Mouse (Mus musculus) kidney, embryonic 14.5 days (tissue): ENCODE measurements around the gene Arhgap21. TPM values are rescaled to one million over a fixed set of nuclear protein-coding genes. Genes with fewer than 3 reads are reported as not detected.

Experiments used
- ATAC-seq: fragments of 200-750 bp; cut with Nextera tagmentation; 2 replicates; pipeline ENCODE4 v1.8.0; 2017; ENCODE audit warnings: moderate number of reproducible peaks, mild to moderate bottlenecking, moderate TSS enrichment, moderate library complexity; ENCODE audit not compliant: low FRiP score, low TSS enrichment
- H3K27ac ChIP-seq: fragments of 300-500 bp; sonication (generic); 2 replicates; pipeline ENCODE4 v1.5.1; 2014; ENCODE audit warnings: low read depth, mild to moderate bottlenecking, low read length, moderate library complexity, mixed read lengths
- H3K27me3 ChIP-seq: fragments of 300-500 bp; sonication (generic); 2 replicates; pipeline ENCODE4 v1.6.1; 2014; ENCODE audit warnings: mild to moderate bottlenecking, low read length; ENCODE audit not compliant: control insufficient read depth, insufficient read depth
- H3K36me3 ChIP-seq: fragments of 300-500 bp; sonication (generic); 2 replicates; pipeline ENCODE4 v1.6.1; 2014; ENCODE audit warnings: low read length, mixed read lengths; ENCODE audit not compliant: control insufficient read depth, insufficient read depth
- H3K4me1 ChIP-seq: fragments of 300-500 bp; sonication (generic); 2 replicates; pipeline ENCODE4 v1.6.1; 2014; ENCODE audit warnings: low read length, mixed read lengths; ENCODE audit not compliant: control insufficient read depth, insufficient read depth
- H3K4me2 ChIP-seq: fragments of 300-500 bp; sonication (generic); replicated peaks from 2 replicates; pipeline ENCODE4 v1.6.1; 2014; ENCODE audit warnings: low read depth, mild to moderate bottlenecking, low read length
- H3K4me3 ChIP-seq: fragments of 300-500 bp; sonication (generic); 2 replicates; pipeline ENCODE4 v1.5.1; 2014; ENCODE audit warnings: mild to moderate bottlenecking, low read length
- H3K9ac ChIP-seq: fragments of 300-500 bp; sonication (generic); 2 replicates; pipeline ENCODE4 v1.6.1; 2014; ENCODE audit warnings: low read depth, mild to moderate bottlenecking, low read length, moderate library complexity
- H3K9me3 ChIP-seq: fragments of 300-500 bp; sonication (generic); 2 replicates; pipeline ENCODE4 v1.6.1; 2016; ENCODE audit warnings: low read length; ENCODE audit not compliant: control insufficient read depth
- WGBS: fragments of 180-500 bp; shearing (Covaris S2); extraction: QIAGEN DNeasy Blood & Tissue Kit; methylation state at CpG from one replicate; pipeline ENCODE4 v1.1.7; 2014; 5-methylcytosine and 5-hydroxymethylcytosine counted together
- polyA plus RNA-seq: library from polyadenylated mRNA; unstranded; fragments of >200 nt; fragmentation: Nextera tagmentation; extraction: Ambion mirVana; gene quantifications from 2 replicates; pipeline ENCODE4 v1.2.1, GENCODE M21; 2014

Gene Arhgap21
- polyA plus RNA-seq, 1 experiment from 2014 or later: 15.9 TPM

GRCm38 (mm10) chr2:20914531-20915320, 54.0 kb downstream of the Arhgap21 start:
- no peak overlapping the region for H3K4me3 ChIP-seq
- no peak overlapping the region for H3K27ac ChIP-seq
- WGBS: 87% methylated on average over 10 of the region's 10 CpGs
- no peak for ATAC-seq
- no peak overlapping the region for H3K9ac ChIP-seq
- H3K9me3 ChIP-seq: no peaks in the 10 kb centered on the region
- H3K4me2 ChIP-seq: no peak overlapping the region
- H3K4me1 ChIP-seq: no peaks in the 10 kb centered on the region
- H3K27me3 ChIP-seq: no peaks in the 10 kb centered on the region
- H3K36me3 ChIP-seq: no peaks in the 10 kb centered on the region; the same call in 1 of the 2 replicates

- Histone ChIP-seq H3K27ac (no peak overlapping the region), H3K36me3 (no peaks in the 10 kb centered on the region; the same call in 1 of the 2 replicates), H3K27me3 (no peaks in the 10 kb centered on the region), H3K4me2 (no peak overlapping the region), H3K9ac (no peak overlapping the region), H3K4me1 (no peaks in the 10 kb centered on the region), H3K9me3 (no peaks in the 10 kb centered on the region), H3K4me3 (no peak overlapping the region)
- WGBS: 97% methylated on average over 1 of the region's 1 CpGs
- no peak for ATAC-seq
Observed at GRCm38 (mm10) chr2:20913019-20913415, 55.7 kb downstream of the Arhgap21 start.

- Histone ChIP-seq H3K4me1 (no peaks in the 10 kb centered on the region), H3K4me2 (no peak overlapping the region), H3K9me3 (no peaks in the 10 kb centered on the region), H3K36me3 (no peaks in the 10 kb centered on the region; the same call in 1 of the 2 replicates), H3K27me3 (no peaks in the 10 kb centered on the region), H3K4me3 (no peak overlapping the region), H3K27ac (no peak overlapping the region), H3K9ac (no peak overlapping the region)
- no peak for ATAC-seq
- WGBS: 84% methylated on average over 11 of the region's 11 CpGs
Observed at GRCm38 (mm10) chr2:20912348-20913018, 56.2 kb downstream of the Arhgap21 start.

GRCm38 (mm10) chr2:20910446-20910845, 58.2 kb downstream of the Arhgap21 start:
- H3K36me3 ChIP-seq: no peaks in the 10 kb centered on the region; the same call in 1 of the 2 replicates
- H3K4me2 ChIP-seq: no peak overlapping the region
- no peak for ATAC-seq
- no peaks in the 10 kb centered on the region for H3K9me3 ChIP-seq
- no peaks in the 10 kb centered on the region for H3K4me1 ChIP-seq
- no peak overlapping the region for H3K4me3 ChIP-seq
- no peak overlapping the region for H3K9ac ChIP-seq
- WGBS: 92% methylated on average over 3 of the region's 3 CpGs
- no peaks in the 10 kb centered on the region for H3K27me3 ChIP-seq
- no peak overlapping the region for H3K27ac ChIP-seq

GRCm38 (mm10) chr2:20909404-20909803, 59.3 kb downstream of the Arhgap21 start:
- H3K9ac ChIP-seq: no peak overlapping the region
- no peaks in the 10 kb centered on the region for H3K4me1 ChIP-seq
- no peak overlapping the region for H3K4me2 ChIP-seq
- no peaks in the 10 kb centered on the region for H3K27me3 ChIP-seq
- no peaks in the 10 kb centered on the region for H3K9me3 ChIP-seq
- no peak for ATAC-seq
- no peak overlapping the region for H3K4me3 ChIP-seq
- WGBS: 77% methylated on average over 7 of the region's 7 CpGs
- no peaks in the 10 kb centered on the region; the same call in 1 of the 2 replicates for H3K36me3 ChIP-seq
- H3K27ac ChIP-seq: no peak overlapping the region

- no peak overlapping the region for H3K4me2 ChIP-seq
- H3K9ac ChIP-seq: no peak overlapping the region
- no peaks in the 10 kb centered on the region for H3K4me1 ChIP-seq
- WGBS: 79% methylated on average over 3 of the region's 3 CpGs
- no peaks in the 10 kb centered on the region for H3K27me3 ChIP-seq
- H3K9me3 ChIP-seq: no peaks in the 10 kb centered on the region
- no peak overlapping the region for H3K4me3 ChIP-seq
- H3K27ac ChIP-seq: no peak overlapping the region
- no peak for ATAC-seq
- no peaks in the 10 kb centered on the region; the same call in 1 of the 2 replicates for H3K36me3 ChIP-seq
Observed at GRCm38 (mm10) chr2:20907291-20907690, 61.4 kb downstream of the Arhgap21 start.

- 91% methylated on average over 8 of the region's 8 CpGs for WGBS
- H3K36me3 ChIP-seq: no peaks in the 10 kb centered on the region
- H3K4me3 ChIP-seq: no peak overlapping the region
- H3K9me3 ChIP-seq: no peaks in the 10 kb centered on the region
- ATAC-seq: no peak
- no peak overlapping the region for H3K9ac ChIP-seq
- H3K4me2 ChIP-seq: no peak overlapping the region
- H3K4me1 ChIP-seq: no peaks in the 10 kb centered on the region
- no peak overlapping the region for H3K27ac ChIP-seq
- no peaks in the 10 kb centered on the region for H3K27me3 ChIP-seq
Observed at GRCm38 (mm10) chr2:20905411-20905810, 63.3 kb downstream of the Arhgap21 start.

- Histone ChIP-seq H3K27me3 (no peaks in the 10 kb centered on the region), H3K9me3 (no peaks in the 10 kb centered on the region), H3K36me3 (no peaks in the 10 kb centered on the region), H3K4me1 (no peaks in the 10 kb centered on the region), H3K4me2 (no peak overlapping the region), H3K9ac (no peak overlapping the region), H3K27ac (no peak overlapping the region), H3K4me3 (no peak overlapping the region)
- ATAC-seq: no peak
- WGBS: 87% methylated on average over 11 of the region's 11 CpGs
Observed at GRCm38 (mm10) chr2:20902981-20903645, 65.6 kb downstream of the Arhgap21 start.

- H3K9me3 ChIP-seq: no peaks in the 10 kb centered on the region
- no peak overlapping the region for H3K4me2 ChIP-seq
- H3K4me1 ChIP-seq: no peaks in the 10 kb centered on the region
- ATAC-seq: no peak
- no peaks in the 10 kb centered on the region for H3K27me3 ChIP-seq
- no peak overlapping the region for H3K4me3 ChIP-seq
- 92% methylated on average over 4 of the region's 4 CpGs for WGBS
- no peak overlapping the region for H3K9ac ChIP-seq
- H3K36me3 ChIP-seq: no peaks in the 10 kb centered on the region
- no peak overlapping the region for H3K27ac ChIP-seq
Observed at GRCm38 (mm10) chr2:20901916-20902315, 66.8 kb downstream of the Arhgap21 start.
